In genomic region chr1:72736397-72737125, GRCm38 (mm10) we compare ENCODE assay signal across 18 mouse cellular contexts. TPM values are rescaled to one million over a fixed set of nuclear protein-coding genes. Genes with fewer than 3 reads are reported as not detected.
DNase-seq lines count a peak whose midpoint lies in the region; ATAC-seq lines count a peak whose summit lies in the region.
"Had no signal": no experiment of that assay in that cellular context is flagged by ENCODE, and none has a peak within 500 bp of the region (broad histone marks: within the 10 kb centered on the region; RNA-seq: fewer than 3 reads in every experiment).

No protein-coding gene starts in this region.

- H3K9me3 ChIP-seq in heart, embryonic 11.5 days (replicated peaks; ENCODE audit: control insufficient read depth, low read length) = no peaks in the 10 kb centered on the region
- no peaks in the 10 kb centered on the region for H3K9me3 ChIP-seq in lung, embryonic 16.5 days (ENCODE audit: control insufficient read depth, low read length)
- H3K9me3 ChIP-seq in kidney, embryonic 15.5 days (replicated peaks) = no peaks in the 10 kb centered on the region
- no peaks in the 10 kb centered on the region for H3K9me3 ChIP-seq in stomach, embryonic 16.5 days (replicated peaks; ENCODE audit: control insufficient read depth, low read length)
- H3K9me3 ChIP-seq: G1E; liver, embryonic 12.5 days had no signal

- no peaks in the 10 kb centered on the region for H3K4me1 ChIP-seq in heart, embryonic 11.5 days (ENCODE audit: control insufficient read depth, insufficient read depth, low read length)
- peaks cover 9% of the 10 kb centered on the region; the same call in 1 of the 2 replicates for H3K4me1 ChIP-seq in lung, embryonic 16.5 days (replicated peaks; ENCODE audit: control insufficient read depth, insufficient read depth, low read length)
- peaks cover 17% of the 10 kb centered on the region for H3K4me1 ChIP-seq in kidney, embryonic 15.5 days
- H3K4me1 ChIP-seq in stomach, embryonic 16.5 days (ENCODE audit: control insufficient read depth, insufficient read depth, low read length) = peaks cover 7% of the 10 kb centered on the region
- H3K4me1 ChIP-seq: liver, embryonic 12.5 days had no signal

- no peak overlapping the region for H3K9ac ChIP-seq in heart, embryonic 11.5 days (ENCODE audit: low read depth, low read length)
- H3K9ac ChIP-seq in lung, embryonic 16.5 days (ENCODE audit: low read length) = no peak overlapping the region
- no peak overlapping the region for H3K9ac ChIP-seq in kidney, embryonic 15.5 days
- no peak overlapping the region for H3K9ac ChIP-seq in stomach, embryonic 16.5 days (ENCODE audit: low read length)
- H3K9ac ChIP-seq: liver, embryonic 12.5 days had no signal

- H3K27ac ChIP-seq in heart, embryonic 11.5 days (ENCODE audit: low read depth, low read length) = no peak overlapping the region
- H3K27ac ChIP-seq in lung, embryonic 16.5 days (ENCODE audit: low read length) = no peak overlapping the region
- peak overlapping the region; percentile 49 for H3K27ac ChIP-seq in kidney, embryonic 15.5 days
- H3K27ac ChIP-seq in stomach, embryonic 16.5 days (ENCODE audit: low read length) = peak overlapping the region; percentile 21; the same call in 1 of the 2 replicates
- H3K27ac ChIP-seq: liver, embryonic 12.5 days had no signal

- H3K4me2 ChIP-seq in heart, embryonic 11.5 days = peak overlapping the region; percentile 7; the same call in 1 of the 2 replicates
- no peak overlapping the region for H3K4me2 ChIP-seq in lung, embryonic 16.5 days (ENCODE audit: low read depth, low read length)
- peak overlapping the region; percentile 17; the same call in 1 of the 2 replicates for H3K4me2 ChIP-seq in kidney, embryonic 15.5 days
- H3K4me2 ChIP-seq in stomach, embryonic 16.5 days (ENCODE audit: low read depth, low read length) = no peak overlapping the region
- H3K4me2 ChIP-seq: liver, embryonic 12.5 days had no signal

- no peaks in the 10 kb centered on the region for H3K36me3 ChIP-seq in heart, embryonic 11.5 days (ENCODE audit: control insufficient read depth, insufficient read depth, low read length)
- H3K36me3 ChIP-seq in lung, embryonic 16.5 days (ENCODE audit: control insufficient read depth, insufficient read depth, low read length) = no peaks in the 10 kb centered on the region
- H3K36me3 ChIP-seq in kidney, embryonic 15.5 days = no peaks in the 10 kb centered on the region
- no peaks in the 10 kb centered on the region for H3K36me3 ChIP-seq in stomach, embryonic 16.5 days (ENCODE audit: control insufficient read depth, insufficient read depth, low read length)
- H3K36me3 ChIP-seq: G1E; liver, embryonic 12.5 days had no signal

- no peak for DNase-seq in heart, postnatal 36 days
- DNase-seq in lung, postnatal 36 days = no peak
- DNase-seq in urinary bladder, postnatal 4 days (ENCODE audit: low spot score in 2 of 2) = no peak
- DNase-seq in urinary bladder, postnatal 25 days (ENCODE audit: low spot score) = no peak
- DNase-seq: adrenal gland, postnatal 25 days; cerebellum, postnatal 10 days; layer of hippocampus, adult 9-11 months had no signal

- no peak for ATAC-seq in heart, embryonic 11.5 days (replicated peaks; ENCODE audit: insufficient number of reproducible peaks, low FRiP score, low TSS enrichment)
- peak; percentile 60 for ATAC-seq in lung, embryonic 16.5 days (ENCODE audit: low read depth)
- ATAC-seq in kidney, embryonic 15.5 days (replicated peaks; ENCODE audit: low FRiP score) = peak; percentile 84
- ATAC-seq in stomach, embryonic 16.5 days (ENCODE audit: insufficient read depth, low FRiP score) = 0 out of 2 replicates have a peak, but pooled peaks have one; percentile 15
- ATAC-seq: liver, embryonic 12.5 days had no signal

- WGBS in heart, embryonic 11.5 days (ENCODE audit: insufficient replicate concordance) = 42% methylated on average over 13 of the region's 13 CpGs
- 32% methylated on average over 13 of the region's 13 CpGs for WGBS in lung, embryonic 16.5 days
- 25% methylated on average over 13 of the region's 13 CpGs for WGBS in kidney, embryonic 15.5 days
- WGBS in stomach, embryonic 16.5 days = 41% methylated on average over 13 of the region's 13 CpGs

- no peak overlapping the region for H3K4me3 ChIP-seq in heart, embryonic 11.5 days (ENCODE audit: low read depth, low read length)
- H3K4me3 ChIP-seq in lung, embryonic 16.5 days (ENCODE audit: low read length) = no peak overlapping the region
- no peak overlapping the region for H3K4me3 ChIP-seq in kidney, embryonic 15.5 days (replicated peaks)
- H3K4me3 ChIP-seq in stomach, embryonic 16.5 days (replicated peaks; ENCODE audit: low read length) = no peak overlapping the region
- H3K4me3 ChIP-seq: liver, embryonic 12.5 days; megakaryocyte, embryonic 14.5 days had no signal

- intact Hi-C loops in heart, postnatal 36 days (cut with DNase I) = no loop called here

- no peaks in the 10 kb centered on the region for H3K27me3 ChIP-seq in heart, embryonic 11.5 days (ENCODE audit: control insufficient read depth, insufficient read depth, low read length)
- no peaks in the 10 kb centered on the region for H3K27me3 ChIP-seq in lung, embryonic 16.5 days (ENCODE audit: control insufficient read depth, insufficient read depth, low read depth, low read length)
- H3K27me3 ChIP-seq in kidney, embryonic 15.5 days = no peaks in the 10 kb centered on the region
- no peaks in the 10 kb centered on the region for H3K27me3 ChIP-seq in stomach, embryonic 16.5 days (ENCODE audit: control insufficient read depth, insufficient read depth, low read length)
- H3K27me3 ChIP-seq: liver, embryonic 12.5 days had no signal

RNA-seq across cellular contexts. Expression of gene Rpl37a, which starts 25.5 kb away (rescaled TPM):
- 1,187 and 1,254 TPM in 2 replicates for polyA plus RNA-seq in heart, embryonic 11.5 days (2014; fragmentation: Nextera tagmentation; extraction: Ambion mirVana)
- 100 to 1,000 TPM; 587 to 604 TPM for total RNA-seq in heart, postnatal 36 days (2021)
- 1,850 and 1,937 TPM in 2 replicates for polyA plus RNA-seq in lung, embryonic 16.5 days (2015; fragmentation: Nextera tagmentation; extraction: Ambion mirVana)
- 1,899 and 2,168 TPM in 2 replicates for polyA plus RNA-seq in kidney, embryonic 15.5 days (2015; fragmentation: Nextera tagmentation; extraction: Ambion mirVana)
- polyA plus RNA-seq in stomach, embryonic 16.5 days (2015; fragmentation: Nextera tagmentation; extraction: Ambion mirVana) = 1,425 and 1,770 TPM in 2 replicates

RNA-seq across cellular contexts. Expression of gene Ankar, which starts 36.2 kb away (rescaled TPM):
- not detected in 2 replicates for polyA plus RNA-seq in heart, embryonic 11.5 days (2014; fragmentation: Nextera tagmentation; extraction: Ambion mirVana)
- not detected for total RNA-seq in heart, postnatal 36 days (2021)
- polyA plus RNA-seq in lung, embryonic 16.5 days (2015; fragmentation: Nextera tagmentation; extraction: Ambion mirVana) = not detected in 2 replicates
- polyA plus RNA-seq in kidney, embryonic 15.5 days (2015; fragmentation: Nextera tagmentation; extraction: Ambion mirVana) = not detected in 2 replicates
- not detected in 2 replicates for polyA plus RNA-seq in stomach, embryonic 16.5 days (2015; fragmentation: Nextera tagmentation; extraction: Ambion mirVana)
- total RNA-seq: adrenal gland, postnatal 25 days; heart, postnatal 14 days; left cerebral cortex, postnatal 14 days; neutrophil, adult 5-6 weeks had no signal
- polyA plus RNA-seq: embryonic facial prominence, embryonic 11.5 days; G1E; liver, embryonic 12.5 days had no signal

Comparison
In these comparisons a context has a peak if more than half of its experiments do, and no peak if none do; other contexts are left out.
1. H3K27ac ChIP-seq: peak in kidney, embryonic 15.5 days (single experiment) and stomach, embryonic 16.5 days (single experiment); none in heart, embryonic 11.5 days (single experiment) and lung, embryonic 16.5 days (single experiment).
2. H3K4me2 ChIP-seq: peak in heart, embryonic 11.5 days (single experiment) and kidney, embryonic 15.5 days (single experiment); none in lung, embryonic 16.5 days (single experiment) and stomach, embryonic 16.5 days (single experiment).